Mouse (Mus musculus) liver, embryonic 16.5 days (tissue): ENCODE data around the gene Mgat2. TPM values are rescaled to one million over a fixed set of nuclear protein-coding genes. Genes with fewer than 3 reads are reported as not detected.

Experiments used
- ATAC-seq: fragments of 200-750 bp; cut with Nextera tagmentation; 2 replicates; pipeline ENCODE4 v1.8.0; 2017; ENCODE audit warnings: low read depth, mild to moderate bottlenecking, moderate number of reproducible peaks, moderate library complexity
- H3K27ac ChIP-seq: fragments of 300-500 bp; sonication (generic); 2 replicates; pipeline ENCODE4 v1.5.1; 2014; ENCODE audit warnings: mild to moderate bottlenecking, low read length
- H3K27me3 ChIP-seq: fragments of 300-500 bp; sonication (generic); 2 replicates; pipeline ENCODE4 v1.6.1; 2014; ENCODE audit warnings: low read depth, low read length, mixed read lengths; ENCODE audit not compliant: control insufficient read depth, insufficient read depth
- H3K36me3 ChIP-seq: fragments of 300-500 bp; sonication (generic); 2 replicates; pipeline ENCODE4 v1.6.1; 2014; ENCODE audit warnings: mild to moderate bottlenecking; ENCODE audit not compliant: control insufficient read depth, insufficient read depth
- H3K4me1 ChIP-seq: fragments of 300-500 bp; sonication (generic); 2 replicates; pipeline ENCODE4 v1.6.1; 2014; ENCODE audit warnings: low read depth, low read length, mixed read lengths; ENCODE audit not compliant: control insufficient read depth
- H3K4me2 ChIP-seq: fragments of 300-500 bp; sonication (generic); 2 replicates; pipeline ENCODE4 v1.6.1; 2014; ENCODE audit warnings: low read depth, low read length, mixed read lengths
- H3K4me3 ChIP-seq: fragments of 300-500 bp; sonication (generic); 2 replicates; pipeline ENCODE4 v1.5.1; 2014; ENCODE audit warnings: low read depth, mild to moderate bottlenecking, low read length
- H3K9ac ChIP-seq: fragments of 300-500 bp; sonication (generic); 2 replicates; pipeline ENCODE4 v1.6.1; 2014; ENCODE audit warnings: low read depth, low read length
- H3K9me3 ChIP-seq: fragments of 300-500 bp; sonication (generic); replicated peaks from 2 replicates; pipeline ENCODE4 v1.6.1; 2016; ENCODE audit warnings: low read length; ENCODE audit not compliant: control insufficient read depth
- WGBS: fragments of 180-500 bp; shearing (Covaris S2); extraction: QIAGEN DNeasy Blood & Tissue Kit; methylation state at CpG from one replicate; pipeline ENCODE4 v1.1.7; 2014; ENCODE audit not compliant: insufficient replicate concordance; 5-methylcytosine and 5-hydroxymethylcytosine counted together
- polyA plus RNA-seq: library from polyadenylated mRNA; unstranded; fragments of >200 nt; fragmentation: Nextera tagmentation; extraction: Ambion mirVana; gene quantifications from 2 replicates; pipeline ENCODE4 v1.2.1, GENCODE M21; 2015

Mgat2 gene
- polyA plus RNA-seq, 1 experiment from 2014 or later = 18.0 TPM

DNA sequence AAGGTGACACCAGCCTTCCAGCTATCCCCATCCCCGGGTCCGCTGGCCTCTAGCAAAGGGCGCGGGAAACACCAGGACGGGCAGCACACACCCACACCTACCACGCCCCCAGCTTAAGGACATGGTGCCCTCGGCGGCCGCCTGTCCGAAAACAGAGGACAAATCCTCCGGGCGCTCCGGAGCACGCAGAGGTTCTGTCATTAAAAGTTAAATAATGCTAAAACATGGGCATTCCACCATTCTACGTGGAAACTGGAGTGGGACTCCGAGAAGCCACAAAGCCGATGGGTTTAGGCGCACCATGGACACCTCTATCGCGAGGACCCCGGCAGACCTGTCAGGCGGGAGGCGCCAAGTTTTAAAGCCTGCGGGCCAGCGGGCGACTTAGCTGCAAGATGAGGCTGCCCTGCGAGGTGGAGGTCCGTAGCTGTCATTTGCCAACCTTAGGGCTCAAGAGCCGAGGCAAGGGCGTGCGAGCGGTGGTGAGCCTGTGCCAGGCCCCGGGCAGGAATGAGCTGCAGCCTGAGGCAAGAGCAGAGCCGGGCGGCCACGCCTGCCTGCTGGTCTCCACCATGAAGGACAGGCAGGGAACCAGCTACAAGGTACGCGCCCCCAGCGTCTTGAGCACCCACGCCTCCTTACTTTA is 15.4 kb upstream of the Mgat2 start, which contains the start of gene Lrr1:
Gene Lrr1 (plus strand): TSS at position 354 of the 646 bp plus-strand sequence.
- peaks cover under 1% of the 10 kb centered on the region; the same call in 1 of the 2 replicates for H3K36me3 ChIP-seq
- ATAC-seq = peak; percentile 93
- no peaks in the 10 kb centered on the region for H3K9me3 ChIP-seq
- H3K4me3 ChIP-seq = peak within 1 kb of the TSS; percentile 92
- peaks cover 22% of the 10 kb centered on the region for H3K4me1 ChIP-seq
- H3K4me2 ChIP-seq = peak within 1 kb of the TSS; percentile 74
- WGBS = under 1% methylated on average over 40 of the region's 40 CpGs
- H3K9ac ChIP-seq = peak within 1 kb of the TSS; percentile 82
- H3K27ac ChIP-seq = peak within 1 kb of the TSS; percentile 86
- H3K27me3 ChIP-seq = no peaks in the 10 kb centered on the region

DNA sequence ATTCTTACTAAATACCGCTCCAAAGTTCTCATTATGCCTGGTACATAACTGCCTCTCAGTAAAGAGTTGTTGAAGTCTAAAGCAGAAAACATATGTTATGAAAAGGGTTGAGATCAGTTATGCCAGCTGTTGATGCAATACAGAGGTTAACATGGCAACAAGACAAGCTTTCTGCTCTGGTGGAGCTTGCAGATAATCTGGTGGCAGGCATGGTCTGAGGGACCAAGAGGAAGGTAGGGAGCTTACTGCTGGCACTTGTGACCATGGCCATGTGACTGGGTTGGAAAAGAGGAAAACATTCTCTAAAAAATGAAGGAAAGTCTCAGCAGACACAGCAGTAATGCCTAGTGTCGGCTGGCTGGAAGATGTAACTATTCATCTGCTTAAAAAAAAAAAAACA is 12.7 kb upstream of the Mgat2 start:
- WGBS = 86% methylated on average over 2 of the region's 2 CpGs
- H3K4me1 ChIP-seq = peaks cover 19% of the 10 kb centered on the region
- H3K36me3 ChIP-seq = peaks cover 18% of the 10 kb centered on the region; the same call in 1 of the 2 replicates

DNA sequence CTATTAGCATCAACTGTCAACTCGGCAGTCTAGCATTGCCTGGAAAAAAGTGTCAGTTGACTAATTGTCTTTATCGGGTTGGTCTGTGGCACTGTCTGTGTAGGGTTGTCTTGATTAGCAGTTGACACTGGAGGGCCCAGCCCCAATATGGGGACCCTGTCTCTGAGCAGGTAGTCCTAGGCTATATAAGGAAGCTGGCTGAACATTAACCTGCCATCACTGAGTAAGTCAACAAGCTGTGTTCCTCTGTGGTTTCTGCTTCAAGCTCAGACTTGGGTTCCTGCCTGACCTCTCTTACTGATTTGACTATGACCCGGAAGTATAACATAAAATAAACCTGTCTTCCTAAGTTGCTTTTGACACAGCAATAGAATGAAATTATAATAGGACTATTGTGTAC is 8.0 kb upstream of the Mgat2 start:
- no peak for ATAC-seq
- Histone ChIP-seq H3K27ac (no peak overlapping the region), H3K9ac (no peak overlapping the region), H3K4me2 (no peak overlapping the region), H3K4me1 (peaks cover 3% of the 10 kb centered on the region), H3K9me3 (no peaks in the 10 kb centered on the region), H3K4me3 (no peak overlapping the region), H3K36me3 (peaks cover 28% of the 10 kb centered on the region), H3K27me3 (no peaks in the 10 kb centered on the region)
- 73% methylated on average over 3 of the region's 3 CpGs for WGBS

More for the DNA sequence above, 12.7 kb upstream of the Mgat2 start:
- no peak overlapping the region for H3K9ac ChIP-seq
- no peak overlapping the region for H3K4me3 ChIP-seq
- no peaks in the 10 kb centered on the region for H3K9me3 ChIP-seq
- no peak for ATAC-seq
- no peak overlapping the region for H3K4me2 ChIP-seq
- H3K27ac ChIP-seq = no peak overlapping the region
- H3K27me3 ChIP-seq = no peaks in the 10 kb centered on the region

DNA sequence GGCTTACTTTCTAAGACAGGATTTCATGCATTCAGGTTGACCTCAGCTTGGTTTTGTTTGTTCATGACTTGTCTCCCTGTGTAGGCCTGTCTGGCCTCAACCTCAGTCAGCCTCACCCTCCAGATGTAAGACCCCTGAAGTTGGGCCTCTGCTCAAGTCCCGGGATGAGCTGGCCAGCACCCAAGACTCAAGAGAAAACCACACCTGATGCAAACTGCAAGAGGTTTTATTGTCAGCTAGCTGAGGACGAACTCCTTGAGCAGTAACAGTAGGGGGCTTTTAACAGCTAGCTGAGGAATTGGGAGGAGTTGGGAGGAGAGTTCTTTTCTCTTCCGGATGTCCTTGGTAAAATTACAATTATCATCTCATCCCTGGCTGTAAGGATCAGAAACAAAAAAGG is 6.4 kb upstream of the Mgat2 start:
- 79% methylated on average over 3 of the region's 3 CpGs for WGBS
- no peak overlapping the region for H3K4me2 ChIP-seq
- ATAC-seq = no peak
- no peaks in the 10 kb centered on the region for H3K9me3 ChIP-seq
- no peak overlapping the region for H3K27ac ChIP-seq
- H3K4me3 ChIP-seq = no peak overlapping the region
- peaks cover 5% of the 10 kb centered on the region; the same call in 1 of the 2 replicates for H3K4me1 ChIP-seq
- peaks cover 34% of the 10 kb centered on the region for H3K36me3 ChIP-seq
- no peaks in the 10 kb centered on the region for H3K27me3 ChIP-seq
- no peak overlapping the region for H3K9ac ChIP-seq

DNA sequence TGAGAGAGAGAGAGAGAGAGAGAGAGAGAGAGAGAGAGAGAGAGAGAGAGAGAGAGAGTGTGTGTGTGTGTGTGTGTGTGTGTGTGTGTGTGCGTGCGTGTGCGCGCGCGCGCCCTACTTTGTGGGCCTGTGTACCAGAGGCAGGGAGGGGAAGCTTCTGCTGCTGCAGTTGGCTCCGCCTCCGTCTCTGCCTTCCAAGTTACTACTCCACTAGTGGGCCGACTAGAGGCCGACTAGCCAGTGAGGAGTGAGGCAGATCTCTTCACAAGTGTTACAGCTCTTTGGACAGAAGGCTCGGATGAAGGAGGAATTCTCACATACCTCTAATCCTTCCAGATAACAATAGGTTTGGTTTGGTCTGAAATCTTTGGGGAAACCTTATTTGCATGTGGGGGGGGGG is 4.6 kb upstream of the Mgat2 start:
- no peaks in the 10 kb centered on the region for H3K27me3 ChIP-seq
- no peak overlapping the region for H3K4me2 ChIP-seq
- no peak overlapping the region for H3K27ac ChIP-seq
- H3K36me3 ChIP-seq = peaks cover 28% of the 10 kb centered on the region
- H3K9ac ChIP-seq = no peak overlapping the region
- H3K4me1 ChIP-seq = peaks cover 7% of the 10 kb centered on the region
- 68% methylated on average over 12 of the region's 12 CpGs for WGBS
- no peak overlapping the region for H3K4me3 ChIP-seq
- no peak for ATAC-seq
- H3K9me3 ChIP-seq = no peaks in the 10 kb centered on the region

DNA sequence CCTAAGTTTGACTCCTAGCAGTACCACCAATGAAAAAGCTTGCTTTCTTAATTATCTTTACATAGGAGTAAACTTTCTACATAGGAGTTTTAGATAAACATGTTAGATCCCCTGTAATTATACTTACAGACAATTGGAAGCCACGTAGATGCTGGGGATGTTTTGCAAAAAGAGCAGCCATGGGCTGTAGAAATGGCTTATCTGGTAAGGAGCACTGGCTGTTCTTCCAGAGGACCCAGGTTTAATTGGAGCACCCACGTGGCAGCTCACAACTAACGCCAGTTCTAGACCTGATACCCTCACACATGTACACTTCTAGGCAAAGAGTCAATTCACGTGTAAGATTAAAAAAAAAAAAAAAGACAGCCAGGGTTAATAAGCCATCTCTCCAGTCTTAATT is 2.2 kb upstream of the Mgat2 start:
- Histone ChIP-seq H3K9ac (no peak overlapping the region), H3K4me1 (peaks cover 17% of the 10 kb centered on the region), H3K36me3 (peaks cover 12% of the 10 kb centered on the region), H3K27ac (no peak overlapping the region), H3K4me3 (no peak overlapping the region), H3K4me2 (no peak overlapping the region), H3K9me3 (no peaks in the 10 kb centered on the region), H3K27me3 (no peaks in the 10 kb centered on the region)
- WGBS = 58% methylated on average over 4 of the region's 4 CpGs
- no peak for ATAC-seq

DNA sequence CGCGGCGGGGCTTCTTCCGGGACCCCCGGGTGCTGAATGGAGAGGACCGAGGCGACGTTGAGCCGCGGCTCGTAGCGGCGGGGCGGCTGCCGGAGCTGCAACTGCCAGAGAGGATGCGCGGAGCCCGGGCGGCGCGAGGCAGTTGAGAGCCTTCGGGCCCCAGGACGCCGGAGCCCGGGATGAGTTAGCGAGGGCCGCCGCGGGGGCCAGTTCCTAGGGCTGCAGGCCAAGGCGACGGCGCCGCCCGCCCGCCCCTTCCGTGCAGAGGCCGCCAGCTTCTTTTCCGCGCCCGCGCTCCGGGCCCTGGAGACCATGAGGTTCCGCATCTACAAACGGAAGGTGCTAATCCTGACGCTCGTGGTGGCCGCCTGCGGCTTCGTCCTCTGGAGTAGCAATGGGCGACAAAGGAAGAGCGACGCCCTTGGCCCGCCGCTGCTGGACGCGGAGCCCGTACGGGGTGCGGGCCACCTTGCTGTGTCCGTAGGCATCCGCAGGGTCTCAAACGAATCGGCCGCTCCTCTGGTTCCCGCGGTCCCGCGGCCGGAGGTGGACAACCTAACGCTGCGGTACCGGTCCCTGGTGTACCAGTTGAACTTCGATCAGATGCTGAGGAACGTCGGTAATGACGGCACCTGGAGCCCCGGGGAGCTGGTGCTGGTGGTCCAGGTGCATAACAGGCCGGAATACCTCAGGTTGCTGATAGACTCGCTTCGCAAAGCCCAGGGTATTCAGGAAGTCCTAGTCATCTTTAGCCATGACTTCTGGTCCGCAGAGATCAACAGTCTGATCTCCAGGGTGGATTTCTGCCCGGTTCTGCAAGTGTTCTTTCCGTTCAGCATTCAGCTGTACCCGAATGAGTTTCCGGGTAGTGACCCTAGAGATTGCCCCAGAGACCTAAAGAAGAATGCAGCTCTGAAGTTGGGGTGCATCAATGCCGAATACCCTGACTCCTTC is 662 bp downstream of the Mgat2 start:
- ATAC-seq = peak; percentile 43
- H3K4me3 ChIP-seq = peak overlapping the region; percentile 96
- H3K27me3 ChIP-seq = no peaks in the 10 kb centered on the region
- WGBS = under 1% methylated on average over 86 of the region's 86 CpGs
- H3K9ac ChIP-seq = peak overlapping the region; percentile 94
- H3K9me3 ChIP-seq = no peaks in the 10 kb centered on the region
- H3K36me3 ChIP-seq = peaks cover 11% of the 10 kb centered on the region
- H3K4me2 ChIP-seq = peak overlapping the region; percentile 97
- H3K27ac ChIP-seq = peak overlapping the region; percentile 94
- peaks cover 23% of the 10 kb centered on the region for H3K4me1 ChIP-seq

DNA sequence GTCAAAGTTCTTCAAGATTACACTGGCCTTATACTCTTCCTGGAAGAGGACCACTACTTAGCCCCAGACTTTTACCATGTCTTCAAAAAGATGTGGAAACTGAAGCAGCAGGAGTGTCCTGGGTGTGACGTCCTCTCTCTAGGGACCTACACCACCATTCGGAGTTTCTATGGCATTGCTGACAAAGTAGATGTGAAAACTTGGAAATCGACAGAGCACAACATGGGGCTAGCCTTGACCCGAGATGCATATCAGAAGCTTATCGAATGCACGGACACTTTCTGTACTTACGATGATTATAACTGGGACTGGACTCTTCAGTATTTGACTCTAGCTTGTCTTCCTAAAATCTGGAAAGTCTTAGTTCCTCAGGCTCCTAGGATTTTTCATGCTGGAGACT is 1.4 kb downstream of the Mgat2 start:
- Histone ChIP-seq H3K4me3 (peak overlapping the region; percentile 96), H3K36me3 (peaks cover 17% of the 10 kb centered on the region), H3K9ac (peak overlapping the region; percentile 94), H3K27me3 (no peaks in the 10 kb centered on the region), H3K27ac (peak overlapping the region; percentile 94), H3K4me2 (peak overlapping the region; percentile 97), H3K9me3 (no peaks in the 10 kb centered on the region), H3K4me1 (peaks cover 23% of the 10 kb centered on the region)
- no peak for ATAC-seq
- WGBS = 32% methylated on average over 7 of the region's 7 CpGs
